Mouse (Mus musculus) neural tube, embryonic 10.5 days (tissue): ENCODE results near the gene Spem1.

Source experiments
- DNase-seq: peaks from one replicate; pipeline ENCODE4 v3.0.0-alpha.2; 2017; ENCODE audit warnings: low spot score; ENCODE audit errors: extremely low spot score

Spem1 gene

DNA sequence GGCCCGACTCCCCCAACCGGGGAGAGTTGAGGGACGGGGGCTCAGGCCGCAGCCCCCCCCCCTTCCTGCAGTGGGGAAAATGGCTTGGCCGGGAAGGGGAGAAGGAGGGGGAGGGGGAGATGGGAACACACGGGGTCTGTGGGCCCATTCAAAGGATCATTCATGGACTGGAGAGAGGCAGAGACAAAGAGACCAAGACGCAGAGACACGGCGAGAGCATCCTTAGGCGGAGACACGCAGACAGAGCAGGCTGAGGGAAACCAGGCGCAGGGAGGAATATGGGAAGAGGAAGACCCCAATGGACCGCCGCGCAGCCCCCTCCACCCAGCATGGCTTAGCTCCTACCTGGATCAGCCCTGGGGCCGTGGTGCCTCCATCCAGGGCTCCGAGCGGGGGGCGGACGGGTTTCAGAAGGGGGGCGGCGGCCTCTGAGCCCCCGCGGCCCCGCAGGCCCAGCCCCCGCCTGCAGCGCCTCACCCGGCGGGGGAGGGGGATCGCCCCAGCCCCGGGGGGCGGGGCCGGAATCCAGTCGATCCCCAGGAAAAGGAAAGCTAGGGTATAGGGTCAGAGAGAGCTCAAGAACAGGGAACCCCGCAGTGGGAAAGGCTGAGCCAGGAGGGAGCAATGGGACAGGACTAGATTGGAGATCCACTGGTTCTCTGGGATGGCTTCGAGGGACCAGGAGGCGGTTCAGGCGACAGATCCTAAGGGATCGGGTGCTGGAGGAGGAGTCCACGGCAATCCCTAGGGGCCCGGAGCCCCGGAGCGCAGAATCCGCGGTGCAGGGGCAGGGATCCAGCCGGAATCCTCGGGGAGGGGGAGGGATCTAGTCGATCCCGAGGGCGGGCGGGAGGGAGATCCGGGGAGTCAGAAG, 15.0 kb upstream of the Spem1 start:
- peak; percentile 56 for DNase-seq

DNA sequence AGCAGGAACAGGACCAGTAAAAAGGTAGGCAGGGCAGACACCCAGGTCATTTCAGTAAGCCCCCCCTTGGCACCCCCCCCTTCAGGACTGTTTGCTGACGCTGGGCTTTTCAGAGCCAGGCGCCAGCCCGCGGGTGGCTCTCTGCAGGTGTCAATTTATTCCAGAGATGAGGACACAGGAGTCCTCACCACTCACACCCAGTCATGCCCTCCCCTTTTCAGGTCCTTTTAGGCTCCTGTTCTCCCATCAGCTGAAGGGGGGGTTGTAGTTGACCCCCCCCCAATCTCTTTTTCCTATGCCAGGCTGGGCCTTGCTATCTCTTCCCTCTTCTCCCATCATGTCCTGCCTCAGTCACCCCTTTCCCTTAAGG, 14.0 kb upstream of the Spem1 start:
- no peak for DNase-seq

DNA sequence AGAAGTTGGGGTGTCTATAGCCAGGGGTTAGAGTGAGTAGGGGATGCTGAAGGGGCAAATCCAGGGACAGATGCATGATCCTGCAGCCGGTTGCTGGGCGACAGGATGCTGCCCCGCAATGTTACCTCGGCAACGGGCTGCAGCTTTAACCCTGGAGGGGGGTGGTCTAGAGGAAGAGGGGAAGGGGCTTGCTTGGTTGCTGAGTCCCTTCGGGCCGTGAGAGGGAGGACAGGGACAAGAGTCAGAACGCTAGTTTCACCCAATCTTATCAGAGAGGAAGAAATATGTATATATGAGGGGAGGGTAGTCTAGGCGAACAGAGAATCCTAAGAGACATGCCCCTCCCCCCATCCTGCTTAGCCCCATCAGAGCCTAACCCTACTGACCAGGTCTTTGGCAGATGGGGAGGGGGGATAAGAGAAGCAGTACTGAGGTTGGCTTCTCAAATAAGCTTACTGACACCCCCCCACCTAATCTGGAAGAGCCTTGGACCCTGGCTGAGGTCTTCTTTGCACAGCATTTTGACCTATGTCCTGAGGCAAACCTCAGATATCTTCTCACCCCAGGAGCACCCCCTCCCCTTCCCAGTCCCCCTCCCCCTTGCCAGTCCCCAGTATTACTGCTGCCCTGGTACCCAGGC, 13.5 kb upstream of the Spem1 start:
- peak; percentile 61 for DNase-seq

DNA sequence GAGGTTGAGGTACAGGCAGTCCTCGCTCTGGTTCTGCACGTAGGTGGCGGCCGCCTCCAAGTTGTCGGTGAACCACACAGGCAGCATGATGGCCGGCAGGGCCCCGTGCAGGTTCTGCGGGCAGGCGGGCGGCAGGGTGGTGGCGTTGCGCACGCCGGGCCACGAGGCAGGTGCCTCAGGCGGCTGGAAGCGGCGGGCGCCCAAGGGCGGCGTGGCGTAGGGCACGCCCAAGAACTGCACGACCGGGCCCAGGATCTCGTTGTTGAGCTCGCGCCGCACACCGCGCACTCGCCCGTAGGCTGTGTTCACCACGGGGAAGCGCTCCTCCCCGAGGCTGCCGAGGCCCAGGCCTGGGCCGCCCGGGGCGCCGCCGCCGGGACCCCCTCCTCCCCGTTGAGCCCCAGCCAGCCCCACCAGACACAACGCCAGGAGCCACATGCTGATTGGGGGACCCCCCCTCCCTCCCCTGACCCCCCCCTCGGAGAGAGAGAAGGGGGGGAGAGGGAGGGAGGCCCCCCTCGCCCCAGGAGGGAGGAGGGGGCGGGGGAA, 12.1 kb upstream of the Spem1 start:
- DNase-seq = peak; percentile 48

DNA sequence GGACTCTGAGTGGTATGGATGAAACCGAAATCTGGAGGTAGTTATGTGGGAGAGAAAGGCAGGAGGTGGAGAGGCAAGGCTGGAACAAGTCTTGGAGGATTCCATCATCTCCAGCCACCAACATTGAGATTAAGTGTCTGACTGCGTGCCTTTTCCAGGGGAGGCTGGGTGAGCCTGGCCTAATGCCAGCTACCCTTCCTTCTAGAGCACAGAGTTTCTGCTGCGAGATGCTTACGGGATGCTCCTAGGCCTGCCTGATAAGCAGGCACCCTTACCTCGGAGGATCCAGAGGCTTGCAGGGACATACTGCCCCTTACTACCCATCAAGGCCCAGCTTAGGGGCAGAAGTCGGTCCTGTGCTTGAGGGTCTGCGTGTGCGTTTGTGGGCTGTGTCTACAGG, 11.6 kb upstream of the Spem1 start:
- DNase-seq = no peak

DNA sequence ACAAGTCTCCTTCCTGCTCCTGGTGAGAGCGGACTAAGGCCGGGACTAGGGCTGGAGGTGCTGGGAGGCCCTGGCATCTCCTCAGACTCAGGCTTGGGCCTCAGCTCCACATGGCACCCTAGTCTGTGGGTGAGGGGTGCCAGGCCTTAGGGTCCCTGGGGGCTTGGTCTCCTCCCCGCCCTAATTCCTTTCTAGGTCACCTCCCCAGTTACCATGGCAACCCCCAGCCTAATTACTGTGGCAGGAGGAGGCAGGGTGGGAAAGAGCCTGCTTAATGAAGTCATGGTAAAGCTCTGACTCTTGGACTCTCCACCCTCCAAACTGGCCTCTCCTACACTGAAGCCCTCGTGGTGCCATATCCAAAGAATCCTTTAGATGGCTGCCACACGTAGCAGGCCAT, 6.9 kb upstream of the Spem1 start:
- no peak for DNase-seq

DNA sequence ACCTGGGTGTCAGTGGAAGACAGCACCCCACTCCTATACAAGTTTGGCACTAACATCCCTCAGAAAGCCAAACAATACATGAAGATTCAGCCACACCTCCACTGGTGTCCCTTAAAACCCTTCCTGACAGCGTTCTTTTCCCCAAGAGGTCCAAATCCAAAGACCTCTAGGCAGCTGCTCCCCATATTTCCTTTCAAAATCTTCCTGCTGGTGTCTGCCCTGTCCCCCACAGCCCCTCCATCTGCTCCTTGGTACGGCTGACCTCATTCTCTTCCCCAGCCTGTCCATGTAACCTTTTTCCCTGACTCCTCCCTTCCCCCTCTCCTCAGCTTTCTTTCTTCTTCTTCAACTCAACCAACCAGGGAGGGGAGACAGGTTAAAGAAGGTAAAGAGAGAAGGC, 1.5 kb upstream of the Spem1 start:
- no peak for DNase-seq

DNA sequence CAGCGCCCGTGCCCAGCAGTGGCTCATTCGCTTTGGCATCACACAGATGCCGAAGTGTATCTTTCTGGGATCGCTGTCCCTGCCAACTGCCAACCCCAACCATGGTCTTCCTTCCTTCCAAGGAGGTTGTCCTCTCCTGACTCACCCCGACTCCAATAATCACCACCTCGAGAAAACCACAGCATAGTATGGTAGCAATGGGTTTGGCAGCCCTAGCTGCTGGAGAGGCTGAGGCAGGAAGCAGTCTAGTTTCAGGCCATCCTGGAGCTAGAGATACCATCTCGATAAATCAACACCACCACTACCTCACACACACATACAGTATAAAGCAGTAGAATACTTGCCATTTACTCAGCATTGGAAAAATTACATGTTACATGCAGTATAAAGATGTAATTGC, 3.1 kb downstream of the Spem1 start:
- no peak for DNase-seq

DNA sequence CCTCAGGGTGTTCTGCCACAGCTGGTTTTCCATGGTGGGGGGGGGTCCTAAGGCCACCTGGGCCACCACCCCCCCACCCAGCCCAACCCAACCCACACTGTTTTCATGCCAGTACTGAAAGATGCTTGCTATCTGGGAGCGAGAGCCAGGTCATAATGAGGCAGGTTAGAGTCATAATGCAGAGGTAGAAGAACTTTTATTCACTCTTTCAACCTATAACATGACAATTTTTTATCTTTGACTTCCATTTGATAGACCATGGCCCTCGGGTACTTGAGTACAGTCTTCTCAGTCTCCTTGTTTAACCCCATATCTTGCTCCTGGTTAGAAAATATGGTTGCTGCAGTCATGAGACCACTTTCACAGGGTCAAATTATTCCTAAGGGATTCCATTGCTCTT, 3.6 kb downstream of the Spem1 start, which contains the start of gene Spem2:
Spem2 (minus strand) TSS at position 101 of the 400 bp plus-strand sequence.
- no peak for DNase-seq

DNA sequence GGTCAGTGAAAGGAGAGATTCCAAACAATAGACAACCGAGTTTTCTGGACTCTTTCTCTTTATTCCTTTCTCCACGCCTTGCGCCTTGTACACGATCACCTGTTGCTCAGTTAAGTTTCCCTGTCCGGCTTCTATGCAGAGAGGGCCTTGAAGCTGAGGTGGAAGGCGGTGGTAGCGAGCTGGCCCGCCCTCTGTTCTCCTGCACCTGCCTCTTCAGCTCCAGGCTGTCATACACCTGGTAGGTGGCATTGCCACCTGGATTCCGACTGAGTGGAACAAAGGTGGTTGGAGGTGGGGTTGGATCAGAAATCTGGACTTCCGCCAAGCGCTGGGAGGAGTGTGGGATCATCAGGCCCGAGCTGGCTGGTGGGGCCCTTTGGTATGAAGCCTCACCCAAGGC, 5.5 kb downstream of the Spem1 start:
- DNase-seq = no peak

DNA sequence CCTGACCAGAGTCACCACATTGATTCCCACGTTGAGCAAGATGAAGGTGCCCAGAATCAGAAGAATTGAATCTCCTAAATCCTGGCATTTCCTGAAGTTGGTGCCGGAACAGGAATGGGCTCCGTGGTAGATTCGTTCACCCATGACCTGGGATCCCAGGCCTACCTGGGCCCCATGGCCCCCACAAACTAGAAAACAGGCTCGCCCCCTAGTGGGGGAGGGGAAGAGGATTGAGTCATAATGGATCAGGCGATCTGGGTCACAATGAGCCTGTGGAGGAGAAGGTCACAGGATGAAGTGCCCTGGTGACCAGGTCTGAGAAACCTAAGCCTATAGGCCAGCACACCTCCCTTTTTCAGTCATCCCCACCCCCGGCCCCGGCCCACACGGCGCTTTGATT, 6.8 kb downstream of the Spem1 start, which contains the start of gene Gm39566:
Gm39566 (minus strand) TSS at position 144 of the 400 bp plus-strand sequence.
- DNase-seq = no peak

DNA sequence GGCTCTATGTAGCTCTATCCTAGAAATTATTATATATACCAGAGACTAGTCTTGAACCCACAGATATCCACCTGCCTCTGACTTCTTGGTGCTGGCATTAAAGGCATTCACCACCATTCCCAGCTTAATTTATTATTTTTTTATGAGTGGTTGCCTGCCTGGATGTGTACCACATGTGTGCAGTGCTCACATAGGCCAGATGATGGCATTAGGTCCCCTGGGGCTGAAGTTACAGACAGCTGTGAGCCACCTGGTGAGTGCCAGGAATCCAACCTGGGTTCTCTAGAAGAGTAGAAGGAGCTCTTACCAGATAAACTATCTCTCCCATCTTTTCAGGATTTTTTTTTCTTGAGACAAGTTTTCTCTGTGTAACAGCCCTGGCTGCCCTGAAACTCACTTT, 11.7 kb downstream of the Spem1 start:
- no peak for DNase-seq

DNA sequence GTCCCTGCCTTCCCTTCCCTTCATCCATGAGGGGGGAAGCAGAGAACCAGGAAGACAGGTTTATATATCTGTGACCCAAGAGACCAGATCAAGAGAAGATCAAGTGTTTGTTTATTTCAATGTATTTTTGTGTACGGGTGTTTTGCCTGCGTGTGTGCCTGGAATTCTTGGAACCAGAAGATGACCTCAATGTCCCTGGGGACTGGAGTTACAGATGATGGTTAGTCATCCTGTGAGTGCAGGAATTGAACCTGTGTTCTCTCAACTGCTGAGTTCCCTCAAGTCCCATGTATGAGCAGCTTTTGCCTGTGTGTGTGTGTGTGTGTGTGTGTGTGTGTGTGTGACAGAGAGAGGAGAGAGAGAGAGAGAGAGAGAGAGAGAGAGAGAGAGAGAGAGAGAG, 14.3 kb downstream of the Spem1 start:
- no peak for DNase-seq

DNA sequence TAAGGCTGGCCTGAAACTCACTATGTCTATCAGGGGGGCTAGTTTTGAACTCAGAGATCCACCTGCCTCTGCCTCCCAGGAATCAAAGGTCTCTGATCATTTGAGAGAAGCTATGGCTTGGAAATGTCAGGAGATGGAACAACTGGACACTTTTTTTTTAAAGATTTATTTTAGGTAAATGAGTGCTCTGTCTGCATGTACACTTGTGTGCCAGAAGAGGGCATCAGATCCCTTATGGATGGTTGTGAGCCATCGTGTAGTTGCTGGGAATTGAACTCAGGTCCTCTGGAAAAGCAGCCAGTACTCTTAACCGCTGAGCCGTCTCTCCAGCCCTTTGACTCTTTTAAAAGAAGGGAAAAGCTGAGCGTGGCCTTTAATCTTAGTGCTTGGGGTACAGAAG, 15.6 kb downstream of the Spem1 start:
- DNase-seq = no peak

DNA sequence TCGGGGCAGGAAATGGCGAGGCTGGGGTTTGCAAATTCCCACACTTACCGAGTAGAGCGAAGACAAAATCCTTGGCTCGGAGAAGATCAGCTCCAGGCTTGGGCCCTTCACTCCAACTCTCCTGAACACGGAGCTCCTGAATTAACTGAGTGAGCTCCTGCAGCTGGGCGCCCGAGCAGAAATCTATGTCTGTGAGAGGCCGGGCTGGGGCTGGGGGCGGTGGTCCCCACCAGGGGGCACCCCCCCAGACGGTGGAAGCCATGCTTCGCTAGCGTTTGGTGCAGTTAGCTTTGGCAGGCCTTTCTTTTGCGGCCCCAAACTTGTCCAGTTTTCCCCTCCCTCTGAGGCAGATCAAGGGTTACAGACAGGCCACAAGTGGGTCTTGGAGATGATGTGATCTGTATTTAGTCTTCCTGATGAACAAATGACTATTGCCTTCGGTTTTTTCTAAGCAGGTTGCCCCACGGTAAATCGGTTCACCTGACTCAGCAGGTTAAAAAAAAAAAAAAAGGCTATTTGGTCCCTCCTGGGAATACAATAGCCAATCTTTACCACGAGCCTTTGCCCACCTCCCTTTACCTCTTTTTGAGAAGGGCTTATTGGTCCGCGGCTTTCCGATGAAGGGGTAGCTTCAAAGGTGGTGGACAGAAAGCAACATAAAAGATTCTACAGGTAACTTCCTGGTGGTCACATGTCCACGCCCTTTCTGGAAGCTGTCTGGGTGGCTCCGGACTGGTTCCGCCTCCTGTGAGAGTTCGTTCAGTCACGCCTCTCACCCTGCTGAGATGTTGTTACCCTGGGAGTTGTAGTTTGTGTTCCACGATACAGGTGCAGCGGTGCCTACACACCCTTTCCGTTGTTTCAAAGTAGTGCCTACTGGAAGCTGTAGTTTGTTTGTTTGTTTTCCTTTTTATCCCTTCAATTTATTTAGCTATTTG, 16.7 kb downstream of the Spem1 start, which contains the start of gene Tmem102:
Tmem102 (minus strand) TSS at position 653 of the 938 bp plus-strand sequence.
- DNase-seq = no peak

DNA sequence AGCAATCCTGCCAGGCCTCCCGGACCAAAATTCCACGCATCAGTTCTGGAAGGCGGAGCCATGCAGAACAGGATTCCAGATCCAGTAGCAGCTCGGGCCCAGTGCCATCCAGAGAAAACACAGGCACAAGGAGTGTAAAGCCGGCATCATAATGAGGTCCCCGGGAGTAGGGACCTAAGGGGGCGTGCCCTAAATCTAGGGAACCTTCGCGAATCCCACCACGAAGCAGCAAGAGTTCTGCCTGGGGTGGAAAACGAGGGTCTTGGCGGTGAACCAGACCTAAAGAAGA, 17.4 kb downstream of the Spem1 start:
- peak; percentile 30 for DNase-seq

DNA sequence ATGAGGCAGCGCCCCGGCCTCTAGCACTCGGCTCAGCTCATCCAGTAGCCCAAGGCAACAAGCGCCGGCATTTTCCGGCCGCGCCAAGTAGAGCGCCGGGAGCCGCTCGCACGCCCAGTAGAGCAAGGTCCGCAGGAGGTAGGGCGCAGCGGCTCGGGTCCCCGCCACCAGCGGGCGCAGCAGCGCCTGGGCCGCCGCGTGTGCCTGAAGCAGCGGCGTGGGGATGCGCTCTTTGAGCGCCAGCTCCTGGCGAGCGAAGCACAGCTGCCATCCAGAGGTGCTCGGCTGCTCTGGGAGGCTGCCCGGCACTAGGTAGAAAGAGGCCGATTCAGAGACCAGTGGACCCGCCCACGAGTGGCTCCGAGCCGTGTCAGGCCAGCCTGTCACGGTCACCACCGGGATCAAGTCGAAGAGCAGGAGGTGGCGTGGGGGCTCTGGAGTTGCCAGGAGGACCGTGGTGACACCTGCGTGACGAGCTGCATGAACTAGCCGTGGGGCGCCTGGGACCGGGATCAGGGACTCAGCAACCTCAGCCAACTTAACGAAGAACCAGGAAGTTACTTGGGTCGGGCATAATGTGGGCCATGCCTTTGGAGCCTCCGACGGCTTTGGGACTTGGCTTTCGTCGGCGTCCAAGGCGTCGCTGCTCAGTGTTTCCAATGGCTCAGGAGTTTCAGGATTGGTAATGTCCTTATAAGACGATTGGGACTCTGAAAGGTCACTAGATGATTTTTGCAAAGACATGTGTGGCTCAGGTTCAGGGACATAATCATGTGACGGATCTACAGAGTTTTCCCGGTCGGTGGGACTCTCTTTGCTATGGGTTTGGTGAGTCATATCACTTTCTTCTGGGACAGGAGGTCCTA, 18.0 kb downstream of the Spem1 start:
- peak; percentile 70 for DNase-seq

DNA sequence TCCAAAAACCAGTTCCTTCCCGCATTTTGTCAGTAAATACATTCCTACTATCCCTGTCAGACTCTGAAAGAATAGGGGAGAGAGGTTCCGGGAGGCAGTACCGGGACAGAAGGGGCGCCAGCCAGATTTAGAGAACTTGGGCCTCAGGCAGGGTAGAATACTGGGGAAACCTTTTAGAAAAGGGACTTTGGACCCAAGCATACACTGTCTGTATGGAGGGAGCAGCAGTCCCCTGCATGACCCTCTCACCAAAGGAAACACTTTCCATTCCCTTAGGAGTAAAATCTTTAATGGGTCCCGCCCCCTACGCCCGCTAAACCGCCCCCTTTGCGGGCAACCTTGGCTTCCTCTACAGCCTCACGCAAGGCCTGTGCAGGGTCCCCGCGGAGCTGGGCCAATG, 18.7 kb downstream of the Spem1 start:
- DNase-seq = no peak

DNA sequence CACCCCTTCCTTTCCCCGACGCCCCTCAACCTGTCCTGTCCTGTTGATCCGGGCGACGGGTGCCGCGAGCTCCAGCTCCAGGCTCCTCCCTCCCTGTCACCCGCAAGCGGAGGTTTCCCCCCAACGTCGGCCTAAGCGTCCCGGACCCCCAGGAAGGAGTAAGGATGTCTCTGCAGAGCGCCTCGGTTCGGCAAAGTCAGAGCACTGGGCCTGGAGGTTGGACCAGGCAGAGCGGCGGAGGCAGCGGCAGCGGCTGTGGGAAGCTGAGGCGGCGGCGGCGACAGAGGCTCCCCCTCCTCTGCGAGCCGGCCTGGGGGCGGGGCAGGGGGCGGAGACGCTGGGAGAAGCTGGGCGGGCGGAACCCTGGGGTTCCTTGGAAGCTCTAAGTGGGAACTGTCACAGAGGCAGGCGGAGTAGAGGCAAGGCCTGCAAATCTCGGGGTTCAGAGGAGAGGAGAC, 19.3 kb downstream of the Spem1 start:
- peak; percentile 77 for DNase-seq

DNA sequence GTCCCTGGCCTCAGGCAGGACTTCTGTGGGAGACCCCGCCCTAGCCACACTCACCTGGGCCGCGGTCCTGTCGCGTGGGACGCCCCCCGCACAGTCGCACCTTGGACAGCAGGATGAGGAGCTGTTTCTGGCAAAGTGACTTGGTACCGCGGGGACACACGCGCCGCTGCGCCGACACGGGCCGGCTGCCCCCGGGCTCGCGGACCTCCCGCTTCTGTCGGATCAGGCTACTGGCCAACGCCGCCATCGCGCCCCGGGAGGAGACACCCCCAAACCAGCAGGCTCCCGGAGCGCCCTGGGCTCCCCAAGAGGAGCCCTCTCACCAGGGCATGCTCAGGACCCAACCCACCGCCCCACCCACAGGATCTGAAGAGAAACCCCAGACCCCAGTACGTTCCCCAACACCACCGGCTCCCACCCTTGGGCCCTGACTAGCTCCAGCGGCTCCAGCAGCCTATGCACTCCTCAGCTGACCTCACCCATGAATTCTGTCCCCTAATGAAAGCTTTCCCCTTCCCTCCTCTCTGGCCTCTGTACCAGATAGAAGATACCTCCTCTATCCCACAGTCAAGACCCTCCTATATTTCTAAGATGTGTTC, 20.5 kb downstream of the Spem1 start, which contains the start of gene Fgf11:
Fgf11 (minus strand) TSS at position 479 of the 599 bp plus-strand sequence.
- peak; percentile 32 for DNase-seq
